Mouse (Mus musculus) olfactory bulb, adult 2 months (tissue): ENCODE results near the gene Slmap.

Experiments
- CTCF ChIP-seq: fragments of 200-500 bp; IDR thresholded peaks from 2 replicates; pipeline ENCODE4 v1.5.1; 2012; ENCODE audit warnings: low read depth, mild to moderate bottlenecking, low read length, moderate library complexity; ENCODE audit not compliant: insufficient read depth
- POLR2A ChIP-seq: fragments of 200-500 bp; IDR thresholded peaks from 2 replicates; pipeline ENCODE4 v1.6.1; 2012; ENCODE audit warnings: mild to moderate bottlenecking, low read depth, low read length, moderate library complexity; ENCODE audit not compliant: insufficient read depth

DNA sequence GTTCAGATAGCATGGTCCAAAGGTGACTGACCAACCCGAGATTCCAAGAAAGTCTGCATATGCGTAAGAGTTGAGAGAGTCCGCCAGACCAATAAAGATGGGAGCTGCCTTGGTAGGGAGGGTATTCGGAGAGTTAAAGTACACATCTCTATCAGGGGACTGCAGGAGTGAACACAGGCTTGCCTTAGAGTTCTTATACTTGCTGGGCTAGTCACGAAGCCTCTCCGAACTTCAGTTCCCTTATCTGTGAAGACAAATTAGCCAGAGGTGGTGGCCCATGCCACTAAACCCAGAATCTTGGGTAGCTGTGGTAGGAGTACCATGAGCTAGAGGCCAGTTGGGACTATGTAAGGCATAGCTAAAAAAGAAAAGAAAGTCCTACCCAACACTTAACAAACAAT, 44.1 kb upstream of the Slmap start:
- TF ChIP-seq POLR2A (no peak), CTCF (no peak)
